18 mouse cellular contexts compared by ENCODE assay signal in genomic region chr10:93249901-93250300, GRCm38 (mm10).
DNase-seq lines count a peak whose midpoint lies in the region; ATAC-seq and TF ChIP-seq lines count a peak whose summit lies in the region.
"Had no signal": no experiment of that assay in that cellular context is flagged by ENCODE, and none has a peak within 500 bp of the region (broad histone marks: within the 10 kb centered on the region; RNA-seq: fewer than 3 reads in every experiment).

No protein-coding gene starts in this region.

- H3K9ac ChIP-seq in heart, adult 2 months (ENCODE audit: low read depth, low read length): no peak overlapping the region
- H3K9ac ChIP-seq in hindbrain, embryonic 15.5 days: no peak overlapping the region
- no peak overlapping the region for H3K9ac ChIP-seq in hindbrain, embryonic 13.5 days
- no peak overlapping the region for H3K9ac ChIP-seq in midbrain, embryonic 13.5 days (replicated peaks)
- no peak overlapping the region for H3K9ac ChIP-seq in stomach, embryonic 14.5 days (replicated peaks; ENCODE audit: low read depth, low read length)
- H3K9ac ChIP-seq: liver, embryonic 14.5 days had no signal

- WGBS in heart, adult 2 months: 74% methylated on average over 7 of the region's 7 CpGs
- 58% methylated on average over 7 of the region's 7 CpGs for WGBS in hindbrain, embryonic 15.5 days
- WGBS in hindbrain, embryonic 13.5 days: 65% methylated on average over 7 of the region's 7 CpGs
- 73% methylated on average over 7 of the region's 7 CpGs for WGBS in midbrain, embryonic 10.5 days
- 57% methylated on average over 7 of the region's 7 CpGs for WGBS in midbrain, embryonic 13.5 days
- WGBS in stomach, embryonic 14.5 days: 78% methylated on average over 7 of the region's 7 CpGs

- TF ChIP-seq POLR2A in heart, adult 2 months (IDR thresholded peaks at IDR 0.05; ENCODE audit: insufficient read depth, low read depth, low read length): no peak

- H3K9me3 ChIP-seq in hindbrain, embryonic 15.5 days: no peaks in the 10 kb centered on the region
- H3K9me3 ChIP-seq in hindbrain, embryonic 13.5 days: no peaks in the 10 kb centered on the region
- H3K9me3 ChIP-seq in midbrain, embryonic 10.5 days (replicated peaks): no peaks in the 10 kb centered on the region
- no peaks in the 10 kb centered on the region for H3K9me3 ChIP-seq in midbrain, embryonic 13.5 days
- H3K9me3 ChIP-seq in stomach, embryonic 14.5 days (ENCODE audit: control insufficient read depth, low read depth, low read length): no peaks in the 10 kb centered on the region
- H3K9me3 ChIP-seq: megakaryocyte, embryonic 14.5 days had no signal

- no peak for TF ChIP-seq CTCF in heart, adult 2 months (IDR thresholded peaks at IDR 0.05)

- H3K27ac ChIP-seq in heart, adult 2 months: no peak overlapping the region
- no peak overlapping the region for H3K27ac ChIP-seq in hindbrain, embryonic 15.5 days (replicated peaks)
- H3K27ac ChIP-seq in hindbrain, embryonic 13.5 days: no peak overlapping the region
- H3K27ac ChIP-seq in midbrain, embryonic 10.5 days (replicated peaks): peak overlapping the region; percentile 52; the same call in 1 of the 2 replicates
- H3K27ac ChIP-seq in midbrain, embryonic 13.5 days: no peak overlapping the region
- H3K27ac ChIP-seq in stomach, embryonic 14.5 days (ENCODE audit: low read length): peak overlapping the region; percentile 55; the same call in 1 of the 2 replicates
- H3K27ac ChIP-seq: liver, embryonic 14.5 days had no signal

- no peaks in the 10 kb centered on the region for H3K27me3 ChIP-seq in heart, adult 2 months (ENCODE audit: control insufficient read depth, insufficient read depth, low read length)
- no peaks in the 10 kb centered on the region for H3K27me3 ChIP-seq in hindbrain, embryonic 15.5 days
- H3K27me3 ChIP-seq in hindbrain, embryonic 13.5 days: no peaks in the 10 kb centered on the region
- no peaks in the 10 kb centered on the region for H3K27me3 ChIP-seq in midbrain, embryonic 10.5 days (ENCODE audit: low read depth, poor library complexity, severe bottlenecking)
- H3K27me3 ChIP-seq in midbrain, embryonic 13.5 days: no peaks in the 10 kb centered on the region
- no peaks in the 10 kb centered on the region for H3K27me3 ChIP-seq in stomach, embryonic 14.5 days (ENCODE audit: control insufficient read depth, insufficient read depth, low read length)
- H3K27me3 ChIP-seq: CH12.LX; megakaryocyte, embryonic 14.5 days had no signal

- peaks cover 24% of the 10 kb centered on the region for H3K36me3 ChIP-seq in heart, adult 2 months (ENCODE audit: control insufficient read depth, insufficient read depth, low read length)
- peaks cover 7% of the 10 kb centered on the region; the same call in 1 of the 2 replicates for H3K36me3 ChIP-seq in hindbrain, embryonic 15.5 days
- peaks cover 13% of the 10 kb centered on the region for H3K36me3 ChIP-seq in hindbrain, embryonic 13.5 days
- peaks cover 45% of the 10 kb centered on the region for H3K36me3 ChIP-seq in midbrain, embryonic 10.5 days
- peaks cover 10% of the 10 kb centered on the region; the same call in 1 of the 2 replicates for H3K36me3 ChIP-seq in midbrain, embryonic 13.5 days
- H3K36me3 ChIP-seq in stomach, embryonic 14.5 days (ENCODE audit: control insufficient read depth, insufficient read depth, low read length): peaks cover 16% of the 10 kb centered on the region; the same call in 1 of the 2 replicates

- ATAC-seq in hindbrain, embryonic 15.5 days (ENCODE audit: low FRiP score, low read depth): 0 out of 2 replicates have a peak, but pooled peaks have one; percentile 12
- ATAC-seq in hindbrain, embryonic 13.5 days (ENCODE audit: low FRiP score): no peak
- no peak for ATAC-seq in midbrain, embryonic 13.5 days
- ATAC-seq in stomach, embryonic 14.5 days (ENCODE audit: insufficient number of reproducible peaks, insufficient read depth, low FRiP score, low read depth): no peak
- ATAC-seq: forebrain, embryonic 14.5 days had no signal

- H3K4me3 ChIP-seq in heart, adult 2 months: no peak overlapping the region
- no peak overlapping the region for H3K4me3 ChIP-seq in hindbrain, embryonic 15.5 days
- H3K4me3 ChIP-seq in hindbrain, embryonic 13.5 days: no peak overlapping the region
- no peak overlapping the region for H3K4me3 ChIP-seq in midbrain, embryonic 10.5 days
- no peak overlapping the region for H3K4me3 ChIP-seq in midbrain, embryonic 13.5 days (replicated peaks)
- H3K4me3 ChIP-seq in stomach, embryonic 14.5 days (ENCODE audit: low read depth, low read length): no peak overlapping the region
- H3K4me3 ChIP-seq: megakaryocyte, embryonic 14.5 days had no signal

- DNase-seq in heart, adult 11 months: peak; percentile 80
- no peak for DNase-seq in heart, adult 2 months
- DNase-seq in midbrain, embryonic 10.5 days (ENCODE audit: low spot score): no peak
- no peak for DNase-seq in gastrocnemius, postnatal 4 days (ENCODE audit: low spot score in 2 of 2)
- DNase-seq: adrenal gland, postnatal 14 days; cerebellum, adult 8-10 months; kidney, adult 2 months; kidney, postnatal 25 days; lung, postnatal 10 days; thymus, postnatal 14 days had no signal

- H3K4me1 ChIP-seq in heart, adult 2 months (ENCODE audit: control insufficient read depth, insufficient read depth, low read length): peaks cover 3% of the 10 kb centered on the region
- peaks cover 13% of the 10 kb centered on the region for H3K4me1 ChIP-seq in hindbrain, embryonic 15.5 days (replicated peaks)
- peaks cover 26% of the 10 kb centered on the region for H3K4me1 ChIP-seq in hindbrain, embryonic 13.5 days (replicated peaks)
- peaks cover 23% of the 10 kb centered on the region for H3K4me1 ChIP-seq in midbrain, embryonic 10.5 days
- H3K4me1 ChIP-seq in midbrain, embryonic 13.5 days (replicated peaks): peaks cover 15% of the 10 kb centered on the region
- H3K4me1 ChIP-seq in stomach, embryonic 14.5 days (ENCODE audit: control insufficient read depth, insufficient read depth, low read length): peaks cover 10% of the 10 kb centered on the region

- no peak for TF ChIP-seq EP300 in heart, adult 2 months (IDR thresholded peaks at IDR 0.05; ENCODE audit: insufficient read depth, low read depth, low read length)

- no peaks in the 10 kb centered on the region for H3K79me2 ChIP-seq in heart, adult 2 months (replicated peaks; ENCODE audit: control insufficient read depth, insufficient read depth, low read length)

- intact Hi-C loops in heart, adult 2 months (cut with DNase I): loop anchor here (2.0 to 5.0 kb wide), 2 partner anchors 39 to 222 kb away; no protein-coding TSS in a partner anchor

- H3K4me2 ChIP-seq in hindbrain, embryonic 15.5 days: no peak overlapping the region
- no peak overlapping the region for H3K4me2 ChIP-seq in hindbrain, embryonic 13.5 days
- no peak overlapping the region for H3K4me2 ChIP-seq in midbrain, embryonic 13.5 days (replicated peaks)
- H3K4me2 ChIP-seq in stomach, embryonic 14.5 days (replicated peaks; ENCODE audit: low read depth, low read length): no peak overlapping the region

Comparison
In these comparisons a context has a peak if more than half of its experiments do, and no peak if none do; other contexts are left out.
1. H3K27ac ChIP-seq: peak in midbrain, embryonic 10.5 days (single experiment) and stomach, embryonic 14.5 days (single experiment); none in heart, adult 2 months (single experiment), hindbrain, embryonic 15.5 days (single experiment), hindbrain, embryonic 13.5 days (single experiment) and midbrain, embryonic 13.5 days (single experiment).